Mouse (Mus musculus): ENCODE data around the gene Ddx28.

DNA sequence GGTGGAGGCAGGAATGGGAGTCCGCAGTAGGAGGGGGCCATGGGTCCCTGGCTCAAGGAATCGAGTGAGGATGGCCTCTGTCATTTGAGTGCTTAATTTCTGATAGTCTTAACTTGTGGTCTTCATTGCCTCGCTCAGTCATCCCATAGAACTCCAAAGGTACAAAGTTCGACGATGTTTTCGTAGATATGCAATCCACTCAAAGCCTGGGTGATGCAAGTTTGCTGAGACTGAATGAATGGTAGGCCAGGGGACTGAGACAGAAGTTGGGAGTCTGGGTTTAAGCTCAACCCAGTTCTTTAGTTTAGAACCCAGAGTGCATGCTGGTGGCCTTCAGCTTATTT lies at the start of gene Ddx28:
- TF ChIP-seq CTCF (IDR thresholded peaks at IDR 0.05; ENCODE audit: extremely low read depth, insufficient read length, insufficient replicate concordance, low read depth, low read length) (no peak), POLR2A (IDR thresholded peaks at IDR 0.05; ENCODE audit: low read depth, low read length) (no peak)
